Mouse (Mus musculus) right cerebral cortex, adult 18-20 months (tissue): Measurements from ENCODE around the gene Cdkal1.
A peak's percentile ranks its signal among the peaks of the same experiment; 100 is the strongest.

ENCODE experiments used
- DNase-seq: peaks from one replicate; pipeline ENCODE4 v3.0.0; 2022; ENCODE audit warnings: mixed read lengths

The Cdkal1 gene

GRCm38 (mm10) chr13:29332640-29333412, 522.6 kb downstream of the Cdkal1 start:
- no peak for DNase-seq

GRCm38 (mm10) chr13:29325946-29326345, 529.5 kb downstream of the Cdkal1 start:
- no peak for DNase-seq

- DNase-seq, result no peak
These were observed 535.1 kb downstream of the Cdkal1 start for GRCm38 (mm10) chr13:29320421-29320820.

GRCm38 (mm10) chr13:29317703-29318102, 537.8 kb downstream of the Cdkal1 start:
- no peak for DNase-seq

- no peak for DNase-seq
These were observed 539.2 kb downstream of the Cdkal1 start for GRCm38 (mm10) chr13:29316271-29316670.

GRCm38 (mm10) chr13:29312026-29312425, 543.4 kb downstream of the Cdkal1 start:
- DNase-seq, result no peak

GRCm38 (mm10) chr13:29307420-29307819, 548.1 kb downstream of the Cdkal1 start:
- DNase-seq, result no peak

GRCm38 (mm10) chr13:29292608-29293240, 562.8 kb downstream of the Cdkal1 start:
- no peak for DNase-seq

- no peak for DNase-seq
These were observed 564.9 kb downstream of the Cdkal1 start for GRCm38 (mm10) chr13:29290569-29290968.

- DNase-seq, result no peak
These were observed 570.4 kb downstream of the Cdkal1 start for GRCm38 (mm10) chr13:29285058-29285457.

GRCm38 (mm10) chr13:29281556-29281955, 573.9 kb downstream of the Cdkal1 start:
- DNase-seq, result no peak

- no peak for DNase-seq
These were observed 577.3 kb downstream of the Cdkal1 start for GRCm38 (mm10) chr13:29278156-29278555.

- DNase-seq, result peak; percentile 32
These were observed 581.2 kb downstream of the Cdkal1 start for GRCm38 (mm10) chr13:29274296-29274695.

GRCm38 (mm10) chr13:29273693-29274221, 581.7 kb downstream of the Cdkal1 start:
- DNase-seq, result peak; percentile 24

- no peak for DNase-seq
These were observed 584.0 kb downstream of the Cdkal1 start for GRCm38 (mm10) chr13:29271451-29271850.

GRCm38 (mm10) chr13:29264015-29264711, 591.3 kb downstream of the Cdkal1 start:
- DNase-seq, result no peak

- DNase-seq, result no peak
These were observed 593.3 kb downstream of the Cdkal1 start for GRCm38 (mm10) chr13:29262164-29262563.

- DNase-seq, result no peak
These were observed 606.9 kb downstream of the Cdkal1 start for GRCm38 (mm10) chr13:29248535-29248934.

- no peak for DNase-seq
These were observed 607.7 kb downstream of the Cdkal1 start for GRCm38 (mm10) chr13:29247800-29248199.

GRCm38 (mm10) chr13:29235065-29235464, 620.4 kb downstream of the Cdkal1 start:
- no peak for DNase-seq

GRCm38 (mm10) chr13:29234442-29234841, 621.0 kb downstream of the Cdkal1 start:
- peak; percentile 60 for DNase-seq

- no peak for DNase-seq
These were observed 621.5 kb downstream of the Cdkal1 start for GRCm38 (mm10) chr13:29233970-29234369.

GRCm38 (mm10) chr13:29232681-29233080, 622.8 kb downstream of the Cdkal1 start:
- no peak for DNase-seq
